Mouse (Mus musculus): ENCODE results near the gene Sept4. TPM values are rescaled to one million over a fixed set of nuclear protein-coding genes. Genes with fewer than 3 reads are reported as not detected.

Gene Sept4
- polyA plus RNA-seq, 1 experiment: not detected

DNA sequence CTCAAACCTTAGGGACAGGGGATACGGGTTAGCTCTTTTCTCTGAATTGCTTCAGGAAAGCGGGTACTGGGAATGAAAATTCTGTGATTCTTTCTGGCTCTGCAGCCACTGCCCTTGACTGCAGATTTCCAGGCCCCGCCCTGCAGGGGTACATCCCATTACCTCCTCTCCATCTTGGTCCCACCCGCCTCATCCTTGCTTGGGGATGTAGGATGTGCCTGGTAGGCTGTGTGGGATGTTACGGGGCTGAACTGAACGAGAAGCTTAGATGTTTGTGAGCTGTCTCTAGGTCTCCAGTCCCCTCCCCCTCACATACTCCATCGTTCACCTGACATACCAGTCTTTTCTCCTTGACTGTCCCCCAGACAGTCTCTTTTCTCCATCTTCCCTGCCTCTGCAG lies 27.3 kb downstream of the Sept4 start:
- Histone ChIP-seq H3K9me3 (no peaks in the 10 kb centered on the region), H3K4me3 (replicated peaks) (peak overlapping the region; percentile 92), H3K36me3 (replicated peaks; ENCODE audit: low read length) (peaks cover 70% of the 10 kb centered on the region), H3K4me1 (peaks cover 68% of the 10 kb centered on the region), H3K27me3 (replicated peaks) (no peaks in the 10 kb centered on the region)
- TF ChIP-seq GATA1 (IDR thresholded peaks at IDR 0.05; ENCODE audit: borderline replicate concordance, low read length): no peak
- no peak for TF ChIP-seq FLI1 (IDR thresholded peaks at IDR 0.05; ENCODE audit: low read length)

DNA sequence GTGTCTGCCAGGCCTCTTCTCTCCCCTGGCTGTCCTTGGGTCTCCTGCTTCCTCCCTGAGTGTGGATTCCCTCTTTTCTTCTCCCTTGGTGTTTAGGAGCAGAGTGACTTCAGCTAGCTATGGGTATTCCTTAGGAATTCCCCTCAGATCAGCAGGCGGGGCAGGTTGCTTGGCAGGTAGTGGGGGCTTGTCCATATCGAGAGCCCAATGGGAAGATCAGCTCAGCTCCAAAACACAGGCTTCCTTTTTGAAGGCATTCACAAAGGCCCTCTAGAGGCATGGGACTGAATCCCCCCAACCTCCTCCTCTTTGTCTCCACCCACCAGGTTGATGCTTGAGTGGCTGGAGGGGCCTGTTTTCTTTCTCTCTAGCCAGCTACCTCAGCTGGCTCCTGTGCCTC lies 27.8 kb downstream of the Sept4 start:
- no peaks in the 10 kb centered on the region for H3K27me3 ChIP-seq (replicated peaks)
- H3K36me3 ChIP-seq (replicated peaks; ENCODE audit: low read length): peaks cover 75% of the 10 kb centered on the region
- H3K4me1 ChIP-seq: peaks cover 68% of the 10 kb centered on the region
- no peak overlapping the region for H3K4me3 ChIP-seq (replicated peaks)
- TF ChIP-seq GATA1 (IDR thresholded peaks at IDR 0.05; ENCODE audit: borderline replicate concordance, low read length): no peak
- no peak for TF ChIP-seq FLI1 (IDR thresholded peaks at IDR 0.05; ENCODE audit: low read length)
- H3K9me3 ChIP-seq: no peaks in the 10 kb centered on the region

DNA sequence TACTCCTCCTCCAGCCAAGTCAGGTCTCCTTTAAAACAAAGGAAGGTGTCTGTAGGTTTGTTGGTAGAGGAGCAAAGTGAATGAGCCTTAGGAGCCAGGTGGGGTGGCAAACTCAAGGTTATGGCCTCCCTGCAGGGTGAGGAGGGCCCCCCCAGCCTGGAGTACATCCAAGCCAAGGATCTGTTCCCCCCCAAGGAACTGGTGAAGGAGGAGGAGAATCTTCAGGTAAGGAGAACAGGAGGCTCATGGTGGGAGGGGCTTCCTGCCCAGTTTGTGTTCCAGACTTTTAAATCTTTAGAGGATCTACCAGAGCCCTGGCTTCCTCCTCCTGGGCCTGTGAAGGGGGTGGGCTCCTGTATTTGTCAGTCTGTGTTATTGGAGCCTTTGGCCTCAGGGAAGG lies 28.4 kb downstream of the Sept4 start:
- Histone ChIP-seq H3K9me3 (no peaks in the 10 kb centered on the region), H3K27me3 (replicated peaks) (no peaks in the 10 kb centered on the region), H3K36me3 (replicated peaks; ENCODE audit: low read length) (peaks cover 81% of the 10 kb centered on the region), H3K4me1 (peaks cover 68% of the 10 kb centered on the region), H3K4me3 (replicated peaks) (no peak overlapping the region)
- TF ChIP-seq FLI1 (IDR thresholded peaks at IDR 0.05; ENCODE audit: low read length) (no peak), GATA1 (IDR thresholded peaks at IDR 0.05; ENCODE audit: borderline replicate concordance, low read length) (no peak)

DNA sequence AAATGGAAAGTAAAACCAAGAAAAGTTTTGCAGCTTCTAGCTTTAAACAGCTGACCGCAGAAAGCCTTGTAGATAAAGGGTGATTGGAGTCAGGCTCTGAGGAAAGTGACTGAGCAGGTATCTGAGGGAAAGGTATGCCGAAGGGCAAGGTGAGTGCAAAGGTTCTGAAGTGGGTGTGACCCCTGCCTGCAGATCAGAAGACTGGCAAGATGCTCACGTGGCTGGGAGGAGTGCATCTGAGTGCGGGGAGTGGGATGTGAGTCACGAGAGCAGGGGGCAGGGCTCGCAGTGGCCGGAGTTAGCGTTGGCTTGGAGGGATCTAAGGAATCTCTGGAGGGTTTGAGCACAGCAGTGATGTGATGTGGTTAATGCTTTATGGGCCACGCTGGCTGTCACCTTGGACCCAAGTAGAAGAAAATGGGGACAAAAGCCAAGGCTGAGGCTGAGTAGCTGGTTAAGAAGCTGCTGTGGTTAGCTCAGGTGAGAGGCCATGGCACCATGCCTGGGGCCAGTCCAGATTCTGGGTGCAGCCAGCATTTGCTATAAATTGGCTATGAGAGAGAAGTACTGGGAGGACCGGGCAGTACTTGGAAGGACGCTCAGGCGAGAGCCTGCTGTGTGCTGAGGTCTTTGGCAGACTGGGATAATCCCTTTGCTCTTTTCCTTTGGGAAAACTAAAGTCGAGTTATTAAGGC lies 30.8 kb downstream of the Sept4 start:
- H3K36me3 ChIP-seq (replicated peaks; ENCODE audit: low read length): peaks cover 95% of the 10 kb centered on the region

DNA sequence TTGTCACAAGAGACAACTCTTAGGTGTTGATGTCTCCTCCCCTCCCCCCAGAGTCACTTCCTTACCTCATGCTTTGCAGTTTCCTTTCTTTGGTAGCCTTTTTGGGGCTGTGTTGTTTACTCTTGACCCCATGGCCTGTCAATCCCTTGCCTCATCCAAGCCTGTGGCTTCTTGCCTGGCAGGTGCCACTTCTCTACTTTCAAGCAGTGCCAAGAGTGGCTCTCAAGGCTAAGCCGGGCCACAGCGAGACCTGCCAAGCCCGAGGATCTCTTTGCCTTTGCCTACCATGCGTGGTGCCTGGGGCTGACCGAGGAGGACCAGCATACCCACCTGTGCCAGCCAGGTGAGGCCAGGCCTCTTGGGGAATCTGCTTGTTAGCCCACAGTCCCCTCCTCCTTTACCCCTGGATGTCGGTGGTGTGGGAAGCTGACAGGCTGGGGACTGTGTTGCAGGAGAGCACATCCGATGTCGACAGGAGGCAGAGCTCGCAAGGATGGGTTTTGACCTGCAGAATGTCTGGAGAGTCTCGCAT lies 31.7 kb downstream of the Sept4 start:
- H3K36me3 ChIP-seq (replicated peaks; ENCODE audit: low read length): peaks cover 97% of the 10 kb centered on the region
- H3K27me3 ChIP-seq (replicated peaks): no peaks in the 10 kb centered on the region
- no peaks in the 10 kb centered on the region for H3K9me3 ChIP-seq
- TF ChIP-seq GATA1 (IDR thresholded peaks at IDR 0.05; ENCODE audit: borderline replicate concordance, low read length): no peak
- TF ChIP-seq FLI1 (IDR thresholded peaks at IDR 0.05; ENCODE audit: low read length): no peak
- peaks cover 38% of the 10 kb centered on the region for H3K4me1 ChIP-seq
- H3K4me3 ChIP-seq (replicated peaks): no peak overlapping the region

More for the DNA sequence above, 30.8 kb downstream of the Sept4 start:
- Histone ChIP-seq H3K4me3 (replicated peaks) (no peak overlapping the region), H3K27me3 (replicated peaks) (no peaks in the 10 kb centered on the region), H3K4me1 (peaks cover 47% of the 10 kb centered on the region), H3K9me3 (no peaks in the 10 kb centered on the region)
- TF ChIP-seq FLI1 (IDR thresholded peaks at IDR 0.05; ENCODE audit: low read length) (no peak), GATA1 (IDR thresholded peaks at IDR 0.05; ENCODE audit: borderline replicate concordance, low read length) (no peak)

DNA sequence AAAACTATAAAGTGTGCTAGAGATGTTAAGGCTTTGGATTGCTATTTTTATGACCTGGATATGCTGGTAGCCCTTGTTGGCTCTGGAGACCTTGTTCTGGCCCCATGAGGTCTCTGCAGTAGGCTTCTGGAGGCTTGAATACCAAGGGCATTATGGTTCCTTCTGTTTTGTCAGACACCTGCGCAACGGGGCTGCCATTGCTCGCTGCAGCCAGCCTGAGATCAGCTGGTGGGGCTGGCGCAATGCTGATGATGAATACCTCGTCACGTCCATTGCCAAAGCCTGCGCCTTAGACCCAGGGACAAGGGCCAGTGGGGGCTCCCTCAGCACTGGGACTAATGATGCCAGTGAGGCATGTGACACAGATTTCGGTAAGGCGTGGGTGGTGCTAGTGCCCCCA lies 33.5 kb downstream of the Sept4 start:
- no peak overlapping the region for H3K4me3 ChIP-seq (replicated peaks)
- H3K36me3 ChIP-seq (replicated peaks; ENCODE audit: low read length): peaks cover 100% of the 10 kb centered on the region
- peaks cover 20% of the 10 kb centered on the region for H3K4me1 ChIP-seq
- TF ChIP-seq FLI1 (IDR thresholded peaks at IDR 0.05; ENCODE audit: low read length) (no peak), GATA1 (IDR thresholded peaks at IDR 0.05; ENCODE audit: borderline replicate concordance, low read length) (no peak)
- no peaks in the 10 kb centered on the region for H3K27me3 ChIP-seq (replicated peaks)
- no peaks in the 10 kb centered on the region for H3K9me3 ChIP-seq

DNA sequence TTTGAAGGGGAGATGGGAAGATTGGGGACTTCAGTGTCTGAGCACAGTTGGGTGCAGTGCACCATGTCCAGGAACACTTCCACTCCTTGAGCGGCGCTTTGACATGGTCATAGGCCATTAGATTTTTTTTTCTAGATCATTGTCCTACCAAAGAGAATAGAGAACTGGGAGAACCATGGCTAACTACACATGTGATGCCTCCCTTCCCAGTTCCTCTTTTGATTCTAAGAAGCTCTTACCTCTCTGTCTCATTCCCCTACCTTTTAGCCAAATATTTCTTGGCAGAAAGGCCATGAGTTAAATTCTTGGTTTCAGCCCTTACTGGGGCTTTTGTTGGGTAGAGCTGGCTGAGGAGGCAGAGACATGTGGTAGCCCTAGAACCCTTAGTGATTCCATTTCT lies 34.9 kb downstream of the Sept4 start:
- Histone ChIP-seq H3K9me3 (no peaks in the 10 kb centered on the region), H3K4me3 (replicated peaks) (no peak overlapping the region), H3K27me3 (replicated peaks) (no peaks in the 10 kb centered on the region), H3K4me1 (peaks cover 14% of the 10 kb centered on the region), H3K36me3 (replicated peaks; ENCODE audit: low read length) (peaks cover 100% of the 10 kb centered on the region)
- TF ChIP-seq FLI1 (IDR thresholded peaks at IDR 0.05; ENCODE audit: low read length) (no peak), GATA1 (IDR thresholded peaks at IDR 0.05; ENCODE audit: borderline replicate concordance, low read length) (no peak)

DNA sequence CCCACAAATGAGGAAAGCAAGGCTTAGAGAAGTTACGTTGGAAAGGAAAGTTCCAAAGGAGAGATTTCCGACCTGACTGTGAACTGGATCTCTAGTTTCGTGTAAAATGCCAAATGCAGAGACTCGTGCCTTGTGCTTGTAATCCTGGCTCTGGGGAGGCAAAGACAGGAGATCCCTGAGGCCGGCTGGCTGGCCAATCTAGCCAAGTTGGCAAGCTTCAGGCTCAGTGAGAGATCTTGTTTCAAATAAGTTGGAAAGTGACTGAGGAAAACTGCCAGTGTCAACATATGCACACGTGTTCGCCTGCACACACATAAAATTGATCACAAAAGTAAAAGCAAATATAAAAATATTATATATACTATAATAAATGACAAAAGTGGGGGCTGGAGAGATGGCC lies 40.6 kb downstream of the Sept4 start:
- no peaks in the 10 kb centered on the region for H3K9me3 ChIP-seq
- H3K4me3 ChIP-seq (replicated peaks): no peak overlapping the region
- no peaks in the 10 kb centered on the region for H3K27me3 ChIP-seq (replicated peaks)
- TF ChIP-seq FLI1 (IDR thresholded peaks at IDR 0.05; ENCODE audit: low read length) (no peak), GATA1 (IDR thresholded peaks at IDR 0.05; ENCODE audit: borderline replicate concordance, low read length) (no peak)
- peaks cover 97% of the 10 kb centered on the region for H3K36me3 ChIP-seq (replicated peaks; ENCODE audit: low read length)
- peaks cover 5% of the 10 kb centered on the region; the same call in 1 of the 2 replicates for H3K4me1 ChIP-seq

DNA sequence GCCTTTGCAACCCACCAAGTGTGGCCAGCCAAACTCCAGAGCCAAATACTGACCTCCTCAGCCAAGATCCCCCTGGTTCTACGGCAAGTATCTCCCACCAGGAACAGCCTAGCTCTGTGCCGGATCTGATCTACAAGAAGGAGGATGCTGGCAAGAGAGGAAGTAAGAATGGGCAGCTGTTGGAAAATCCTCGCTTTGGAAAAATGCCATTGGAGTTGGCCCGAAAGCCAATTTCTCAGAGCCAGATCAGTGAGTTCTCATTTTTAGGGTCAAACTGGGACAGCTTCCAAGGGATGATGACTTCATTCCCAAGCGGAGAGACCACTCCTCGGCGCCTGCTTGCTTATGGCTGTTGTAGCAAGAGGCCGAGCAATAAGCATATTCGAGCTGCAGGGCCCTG lies 42.8 kb downstream of the Sept4 start:
- Histone ChIP-seq H3K9me3 (no peaks in the 10 kb centered on the region), H3K36me3 (replicated peaks; ENCODE audit: low read length) (peaks cover 97% of the 10 kb centered on the region), H3K27me3 (replicated peaks) (no peaks in the 10 kb centered on the region), H3K4me3 (replicated peaks) (no peak overlapping the region), H3K4me1 (peaks cover 5% of the 10 kb centered on the region; the same call in 1 of the 2 replicates)
- TF ChIP-seq GATA1 (IDR thresholded peaks at IDR 0.05; ENCODE audit: borderline replicate concordance, low read length): no peak
- no peak for TF ChIP-seq FLI1 (IDR thresholded peaks at IDR 0.05; ENCODE audit: low read length)

DNA sequence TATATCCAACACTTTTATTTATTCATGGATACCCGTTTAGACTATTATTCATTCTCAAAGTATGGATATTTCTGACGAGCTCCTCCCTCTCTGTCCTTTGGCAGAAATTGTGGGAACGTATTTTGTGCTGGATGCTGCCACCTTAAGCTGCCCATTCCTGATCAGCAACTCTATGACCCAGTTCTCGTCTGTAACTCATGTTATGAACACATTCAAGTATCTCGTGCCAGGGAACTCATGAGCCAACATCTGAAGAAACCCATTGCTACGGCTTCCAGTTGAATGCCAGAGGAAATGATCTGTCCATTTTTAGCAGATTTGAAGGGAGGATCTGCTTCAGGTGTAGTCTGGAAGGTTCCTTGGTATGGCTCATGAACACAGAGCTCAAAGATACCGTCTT lies 45.3 kb downstream of the Sept4 start:
- Histone ChIP-seq H3K4me3 (replicated peaks) (no peak overlapping the region), H3K27me3 (replicated peaks) (no peaks in the 10 kb centered on the region), H3K9me3 (0 out of 2 replicates have a peak, but pooled peaks cover 3% of the 10 kb centered on the region), H3K4me1 (peaks cover 9% of the 10 kb centered on the region), H3K36me3 (replicated peaks; ENCODE audit: low read length) (peaks cover 97% of the 10 kb centered on the region)
- no peak for TF ChIP-seq FLI1 (IDR thresholded peaks at IDR 0.05; ENCODE audit: low read length)
- no peak for TF ChIP-seq GATA1 (IDR thresholded peaks at IDR 0.05; ENCODE audit: borderline replicate concordance, low read length)

Data from megakaryocyte, embryonic 14.5 days (primary cell).